1 mouse cellular context compared by ENCODE assay signal in the genomic region with DNA sequence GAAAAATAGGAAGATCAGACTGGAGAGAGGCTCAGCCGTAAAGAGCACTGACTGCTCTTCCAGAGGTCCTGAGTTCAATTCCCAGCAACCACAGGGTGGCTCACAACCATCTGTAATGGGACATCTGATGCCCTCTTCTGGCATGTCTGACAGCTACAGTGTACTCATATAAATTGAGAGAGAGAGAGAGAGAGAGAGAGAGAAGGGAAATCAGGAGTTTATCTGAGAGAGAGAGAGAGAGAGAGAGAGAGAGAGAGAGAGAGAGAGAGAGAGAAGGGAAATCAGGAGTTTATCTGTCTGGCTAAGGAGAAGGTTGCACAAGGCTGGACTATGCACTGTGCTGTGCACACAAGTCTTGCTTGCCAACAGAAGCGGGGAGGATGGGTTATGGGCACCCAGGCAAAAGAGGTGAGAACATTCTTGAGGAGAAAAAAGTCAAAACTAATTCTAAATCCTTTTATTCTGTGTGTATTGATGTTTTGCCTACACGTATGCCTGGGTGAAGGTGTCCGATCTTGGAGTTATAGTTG.
TF ChIP-seq lines count a peak whose summit lies in the region.

No protein-coding gene starts in this region.

TF ChIP-seq in MEL, 35 proteins besides CTCF, POLR2A, EP300 and RAD21:
- TF ChIP-seq KAT2A (conservative IDR thresholded peaks at IDR 0.05; ENCODE audit: low read depth, low read length) (no peak), SMC3 (IDR thresholded peaks at IDR 0.05; ENCODE audit: low read depth, low read length) (peak; percentile 23; the same call in 1 of the 2 replicates), RCOR1 (IDR thresholded peaks at IDR 0.05; ENCODE audit: low read depth, low read length) (no peak), CHD2 (IDR thresholded peaks at IDR 0.05; ENCODE audit: low read length) (no peak), TBP (IDR thresholded peaks at IDR 0.05; ENCODE audit: low read depth, low read length) (no peak), MAZ (IDR thresholded peaks at IDR 0.05; ENCODE audit: low read depth, low read length) (no peak), GABPA (IDR thresholded peaks at IDR 0.05; ENCODE audit: low read depth, low read length) (no peak), TCF12 (IDR thresholded peaks at IDR 0.05; ENCODE audit: low read depth, low read length) (no peak), TAL1 (IDR thresholded peaks at IDR 0.05; ENCODE audit: low read length) (no peak), JUND (IDR thresholded peaks at IDR 0.05; ENCODE audit: low read depth, low read length) (peak; percentile 95), MXI1 (IDR thresholded peaks at IDR 0.05; ENCODE audit: low read depth, low read length) (no peak), BHLHE40 (IDR thresholded peaks at IDR 0.05; ENCODE audit: borderline replicate concordance, low read depth, low read length) (no peak)
